Mouse (Mus musculus): ENCODE data around the gene Kcnh5.

DNA sequence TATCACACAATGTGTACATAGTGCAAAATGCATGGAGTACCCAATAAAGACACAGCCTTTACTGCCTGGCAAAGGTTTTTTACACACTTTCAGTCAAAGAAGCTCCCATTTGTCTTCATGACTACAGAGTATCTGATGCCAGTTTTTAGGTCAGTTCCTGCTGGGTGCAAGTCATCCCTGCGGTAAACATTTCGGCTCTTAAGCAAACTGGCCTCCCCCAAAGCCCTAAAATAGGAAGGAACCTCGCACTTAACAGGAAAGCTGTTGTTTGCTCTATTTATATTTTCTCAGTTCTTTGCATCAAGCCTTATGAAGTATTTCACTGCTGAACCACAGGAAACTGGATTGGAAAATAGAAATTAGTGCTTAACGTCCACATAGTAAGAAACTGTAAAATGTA is 207.7 kb downstream of the Kcnh5 start:
- TF ChIP-seq REST (IDR thresholded peaks at IDR 0.05; ENCODE audit: insufficient read depth, insufficient read length): no peak
- no peak for TF ChIP-seq MYOG (IDR thresholded peaks at IDR 0.05; ENCODE audit: control insufficient read depth in 1 of 3, insufficient read depth in 1 of 3, insufficient read length in 2 of 3, low read depth in 2 of 3)
- no peak for TF ChIP-seq POLR2A (IDR thresholded peaks at IDR 0.05; ENCODE audit: insufficient read length, low read depth)
- TF ChIP-seq USF1 (IDR thresholded peaks at IDR 0.05; ENCODE audit: low read depth): no peak
- TF ChIP-seq POLR2AphosphoS2 (IDR thresholded peaks at IDR 0.05; ENCODE audit: insufficient read length, low read depth): no peak
- no peak for TF ChIP-seq TCF12 (IDR thresholded peaks at IDR 0.05; ENCODE audit: insufficient read depth, poor library complexity, severe bottlenecking)
- no peak for TF ChIP-seq TCF3 (IDR thresholded peaks at IDR 0.05; ENCODE audit: insufficient read length, low read depth)
- TF ChIP-seq SRF (IDR thresholded peaks at IDR 0.05; ENCODE audit: control insufficient read depth, insufficient read length, low read depth): no peak
- no peak for TF ChIP-seq MAX (IDR thresholded peaks at IDR 0.05; ENCODE audit: low read depth)
- TF ChIP-seq MYOD1 (IDR thresholded peaks at IDR 0.05; ENCODE audit: control insufficient read depth in 1 of 3, insufficient read length in 2 of 3, low read depth in 2 of 3): no peak
- TF ChIP-seq E2F4 (IDR thresholded peaks at IDR 0.05; ENCODE audit: insufficient read depth): no peak
